Mouse (Mus musculus) adrenal gland, postnatal 4 days (tissue): ENCODE measurements at regions not wholly inside any gene's neighbourhood (a gene's known extent, or its start where the extent isn't known, plus 50 kb on each side); places are given as distances from the start of the nearest gene placed in this dataset.

Experiments used
- DNase-seq, 2 experiments: peaks; one replicate each; pipeline ENCODE4 v3.0.0; 2021 to 2022; ENCODE audit warnings: low spot score in 2 of 2, mixed read lengths in 2 of 2

DNA sequence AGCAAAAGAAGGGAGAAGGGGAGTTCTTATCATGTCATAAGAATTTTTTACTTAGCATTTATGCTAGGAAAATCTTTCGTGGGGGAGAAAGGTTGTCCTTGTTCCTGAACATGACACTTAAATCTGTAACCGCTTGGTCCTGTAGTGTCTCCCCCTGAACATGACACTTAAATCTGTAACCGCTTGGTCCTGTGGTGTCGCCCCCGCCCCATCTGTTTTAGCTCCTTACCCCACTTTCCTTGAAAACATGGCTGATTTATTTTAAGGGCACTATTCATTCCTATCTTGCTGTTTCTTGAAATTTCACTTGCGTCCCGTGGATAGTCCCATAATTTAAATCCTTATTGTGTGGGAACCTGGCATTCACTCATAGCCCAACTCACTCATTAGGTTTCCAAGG is 82.2 kb downstream of the Rap2a start:
- no peak for DNase-seq

GRCm38 (mm10) chr14:120560987-120561386 is 82.7 kb downstream of the Rap2a start:
- no peak for DNase-seq

GRCm38 (mm10) chr14:120566945-120567344 is 88.7 kb downstream of the Rap2a start:
- no peak for DNase-seq

DNA sequence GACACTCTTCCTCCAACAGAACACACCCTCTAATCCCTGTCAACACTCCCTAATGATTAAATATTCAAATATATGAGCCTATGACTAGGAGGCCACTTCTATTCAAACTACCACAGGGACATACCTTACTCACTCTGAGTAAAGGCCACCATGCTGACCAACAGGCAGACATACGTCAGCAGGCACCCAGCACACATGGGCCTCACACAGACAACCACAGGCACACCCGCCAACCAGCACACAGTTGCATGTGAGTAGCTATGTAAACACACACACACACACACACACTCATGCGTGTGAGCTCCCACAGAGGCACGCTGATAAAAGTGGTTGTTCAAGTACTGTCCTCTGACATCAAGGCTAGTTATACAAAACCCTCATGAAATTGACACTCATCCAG is 89.8 kb downstream of the Rap2a start:
- no peak for DNase-seq

DNA sequence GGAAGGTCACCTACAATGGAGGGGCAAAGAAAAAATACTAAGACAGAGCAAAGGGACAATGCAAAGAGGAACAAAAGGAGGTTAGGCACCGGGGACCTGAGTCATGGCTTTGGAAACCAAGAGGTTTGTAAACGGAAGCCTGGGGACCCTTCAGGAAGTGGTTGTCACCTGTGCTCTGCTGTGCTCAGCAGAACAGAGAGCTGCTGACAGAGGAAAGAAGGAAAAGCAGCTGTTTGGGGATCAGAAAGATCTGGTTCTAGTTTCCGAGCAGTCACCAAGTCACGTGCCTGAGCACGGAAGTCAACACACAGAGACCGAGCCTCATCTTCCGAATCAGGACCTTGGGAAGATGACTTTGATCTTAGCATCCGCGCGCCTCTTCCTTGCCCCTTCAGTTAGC is 94.0 kb downstream of the Rap2a start:
- no peak for DNase-seq

GRCm38 (mm10) chr14:120575202-120575601 is 97.0 kb downstream of the Rap2a start:
- no peak for DNase-seq

DNA sequence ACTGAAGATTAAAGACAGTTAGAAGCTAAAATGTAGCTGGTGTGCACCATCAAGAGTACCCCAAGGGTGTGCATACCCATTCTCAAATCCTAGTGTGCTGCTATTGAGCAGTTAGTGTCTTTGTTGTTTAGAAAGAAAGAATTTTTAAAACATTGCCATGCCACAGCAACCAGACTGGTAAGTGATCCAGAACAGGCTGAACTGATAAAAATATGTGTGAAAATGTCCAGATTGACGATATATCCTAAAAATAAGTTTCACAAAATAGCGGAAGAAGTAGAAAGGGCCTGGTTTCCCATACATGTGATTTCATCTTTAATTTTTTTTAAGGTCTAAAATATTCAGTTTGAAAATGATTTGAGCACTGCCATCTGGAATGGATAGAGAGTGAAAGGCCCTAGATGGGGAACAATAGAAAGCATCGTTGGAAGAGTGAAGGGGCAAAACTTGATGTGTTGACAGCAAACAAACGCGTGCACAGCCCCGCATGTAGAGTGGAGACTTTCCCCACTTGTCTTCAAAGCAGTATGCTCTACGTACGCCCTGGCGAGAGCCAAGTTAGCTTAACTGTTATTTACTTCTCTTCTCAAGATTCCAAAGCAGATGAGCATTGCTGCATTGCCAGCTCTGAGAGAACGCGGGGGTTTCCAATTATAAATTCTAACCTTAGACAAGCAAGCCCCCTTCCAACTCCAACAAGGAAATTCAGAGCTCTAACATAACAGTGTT is 100.3 kb downstream of the Rap2a start:
- no peak for DNase-seq

DNA sequence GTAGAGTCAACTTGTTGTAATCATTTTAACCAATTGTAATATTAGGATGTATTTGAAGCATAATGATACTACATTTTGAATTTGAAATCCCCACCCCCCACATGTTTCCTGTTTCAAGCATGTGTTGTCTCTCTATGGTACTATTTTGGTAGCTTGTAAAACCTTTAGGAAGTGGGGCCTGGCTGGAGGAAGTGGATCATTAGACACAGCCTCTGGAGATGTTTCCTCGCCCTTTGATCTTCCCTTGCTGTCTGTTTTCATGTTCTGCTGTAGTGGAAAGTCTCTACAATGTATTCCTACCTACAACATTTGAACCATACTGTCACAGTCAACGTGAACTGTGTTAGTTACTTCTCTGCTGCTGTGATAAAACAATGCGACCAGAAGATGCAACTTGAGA is 105.6 kb downstream of the Rap2a start:
- no peak for DNase-seq

DNA sequence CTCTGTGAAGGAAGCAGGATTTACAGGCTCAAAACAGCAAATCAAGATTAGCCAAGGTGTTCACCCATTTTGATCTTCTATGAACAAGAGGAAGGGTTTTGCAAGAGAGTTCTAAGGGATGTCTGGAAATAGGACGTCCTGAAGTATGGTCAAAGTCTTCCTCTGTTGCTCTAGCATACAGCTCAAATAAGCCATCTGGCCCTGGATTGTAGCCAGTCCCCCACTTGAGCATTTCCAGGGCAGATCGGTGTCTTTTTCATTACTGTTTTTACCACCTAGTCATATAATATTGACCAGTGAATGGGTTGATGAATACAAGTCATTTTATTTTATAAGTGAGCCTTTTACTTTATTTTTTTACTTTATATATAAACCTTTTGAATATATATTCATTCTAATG is 113.9 kb downstream of the Rap2a start:
- no peak for DNase-seq

DNA sequence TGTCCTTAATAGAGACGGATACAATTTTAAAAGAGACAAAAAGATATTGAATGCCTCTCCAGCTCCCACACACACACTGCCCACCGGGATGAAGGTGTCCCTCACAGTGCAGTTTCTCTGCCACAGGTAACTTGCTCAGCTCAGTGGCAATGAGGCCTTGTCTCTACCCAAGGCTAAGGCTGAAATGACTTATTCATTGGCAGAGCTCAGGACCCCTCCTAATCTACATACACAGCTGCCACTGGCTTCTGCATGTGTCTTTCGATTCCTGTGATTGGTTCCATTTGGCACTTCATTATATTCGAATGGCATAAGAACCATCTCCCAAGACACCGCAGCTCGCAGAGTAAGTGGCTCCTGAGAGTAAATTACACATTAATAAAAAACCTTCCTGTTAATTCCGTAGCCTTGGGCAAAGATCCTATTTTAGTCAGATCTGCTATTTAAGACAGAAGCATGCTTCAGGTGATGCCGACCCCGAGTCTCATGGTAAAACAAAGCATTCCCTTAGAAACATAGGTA is 122.2 kb downstream of the Rap2a start:
- DNase-seq: no peak

DNA sequence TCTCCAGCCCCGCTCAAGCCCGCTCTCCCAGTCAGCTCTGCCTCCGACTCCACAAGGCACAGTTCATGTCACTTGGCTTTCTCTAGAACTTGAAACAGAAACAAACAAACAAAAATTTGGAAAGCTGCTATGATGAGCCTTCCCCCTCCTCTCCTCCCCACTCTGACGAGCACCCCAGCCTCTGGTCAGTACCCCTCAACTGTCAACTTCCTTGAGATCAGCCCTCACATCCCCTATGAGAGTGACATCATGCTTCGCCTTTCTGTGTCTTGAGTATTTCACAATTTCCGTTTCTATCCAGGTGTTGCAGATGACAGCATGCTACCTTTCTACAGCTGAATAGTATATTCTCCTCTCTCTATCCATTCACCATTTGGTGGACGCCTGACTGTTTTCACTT is 123.3 kb downstream of the Rap2a start:
- DNase-seq: no peak

GRCm38 (mm10) chr14:120603849-120604492 is 125.7 kb downstream of the Rap2a start:
- no peak for DNase-seq

DNA sequence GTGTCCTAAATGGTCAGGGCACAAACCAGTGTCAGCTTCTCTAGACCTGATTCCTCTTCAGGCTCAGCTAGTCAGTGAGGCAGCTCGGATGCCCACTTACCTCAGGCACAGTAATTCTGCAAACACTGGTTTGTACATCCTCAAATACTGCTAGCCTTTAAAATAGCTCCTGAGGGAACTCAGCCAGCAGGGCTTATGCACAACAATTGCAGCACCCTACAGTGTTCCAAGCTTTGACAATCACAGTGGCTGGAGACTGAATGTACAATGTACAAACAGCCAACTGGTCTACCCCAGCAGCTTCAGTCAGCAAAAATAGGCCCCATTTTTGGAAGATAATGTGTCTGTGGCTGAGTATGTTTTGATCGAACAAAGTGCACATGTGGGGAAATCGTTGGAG is 129.6 kb downstream of the Rap2a start:
- no peak for DNase-seq

- DNase-seq: no peak
These were observed 133.1 kb downstream of the Rap2a start for GRCm38 (mm10) chr14:120611311-120611710.

- DNase-seq: no peak
These were observed 148.1 kb downstream of the Rap2a start for GRCm38 (mm10) chr14:120626223-120626935.

DNA sequence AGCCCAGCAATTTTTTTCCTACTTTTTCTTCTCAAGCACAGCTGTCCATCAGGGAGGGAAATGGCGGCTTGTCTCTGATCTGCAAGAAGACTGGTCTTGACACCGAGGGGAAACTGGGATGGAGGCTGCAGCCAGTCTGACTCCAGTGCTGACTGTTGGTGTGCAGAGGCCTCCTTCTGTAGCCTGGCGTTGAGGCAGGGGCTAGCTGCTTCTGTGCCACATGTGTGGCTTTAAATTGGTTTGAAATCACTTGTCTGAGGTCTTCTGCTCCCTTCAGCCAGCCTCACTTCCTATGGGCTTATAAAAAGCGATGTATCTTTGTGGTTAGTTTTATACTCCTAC is 148.7 kb downstream of the Rap2a start:
- DNase-seq: no peak

DNA sequence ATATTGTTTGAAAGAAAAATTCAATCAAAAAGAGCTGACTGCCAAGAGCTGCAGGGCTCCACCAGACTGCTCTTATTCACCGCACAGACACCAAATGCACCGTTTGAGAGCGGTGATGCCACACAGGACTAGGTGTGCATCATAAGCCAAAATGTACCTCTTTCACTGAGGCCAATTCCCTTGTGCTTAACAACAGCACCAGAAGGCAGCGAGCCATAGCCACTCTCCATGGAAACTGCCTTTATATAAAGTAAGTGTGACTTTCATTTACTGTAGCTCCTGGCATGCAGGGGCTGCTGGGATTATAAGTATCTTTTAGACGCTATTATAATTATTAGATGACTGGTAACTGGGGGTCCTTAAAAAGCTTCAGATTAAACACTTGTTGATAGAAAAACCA is 154.5 kb downstream of the Rap2a start:
- no peak for DNase-seq

GRCm38 (mm10) chr14:120636726-120637400 is 158.6 kb downstream of the Rap2a start:
- DNase-seq: no peak

GRCm38 (mm10) chr14:120637486-120638125 is 159.4 kb downstream of the Rap2a start:
- no peak for DNase-seq

GRCm38 (mm10) chr14:120642591-120642990 is 164.3 kb downstream of the Rap2a start:
- DNase-seq: no peak

DNA sequence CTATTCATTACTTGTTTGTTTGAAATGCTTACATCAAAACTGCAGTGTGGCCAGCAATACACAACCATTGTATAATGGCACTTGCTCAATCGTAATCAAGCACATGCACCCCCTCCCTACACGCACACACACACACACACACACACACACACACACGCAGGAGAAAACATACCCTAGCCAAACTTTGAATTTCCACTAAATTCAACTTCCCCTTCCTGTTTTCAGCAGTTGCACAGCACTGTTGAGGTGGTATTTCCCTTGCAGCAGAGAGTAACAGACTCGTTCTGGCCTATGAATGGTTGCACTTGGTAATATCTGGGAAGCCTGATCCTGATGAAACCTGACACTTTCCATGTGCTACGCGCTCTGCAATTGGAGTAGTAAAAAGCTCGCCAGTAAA is 173.8 kb downstream of the Rap2a start:
- DNase-seq: no peak
